Mouse (Mus musculus): Measurements from ENCODE around the gene Cracr2a.
A peak's percentile ranks its signal among the peaks of the same experiment; 100 is the strongest.
"Not testable (repeated sequence)": the region's sequence is repeated elsewhere in the genome, so short reads cannot be mapped to it uniquely, and the experiment has no call there.

Gene Cracr2a

GRCm38 (mm10) chr6:127561231-127562020 is at the start of gene Cracr2a:
Cracr2a (plus strand) TSS chr6:127561338.
- peak; percentile 79 to 90 for DNase-seq (ENCODE audit: low spot score in 2 of 2)

GRCm38 (mm10) chr6:127513776-127514175 is 47.4 kb upstream of the Cracr2a start:
- not testable (repeated sequence) for DNase-seq (ENCODE audit: low spot score in 2 of 2)

GRCm38 (mm10) chr6:127521176-127521575 is 40.0 kb upstream of the Cracr2a start:
- DNase-seq (ENCODE audit: low spot score in 2 of 2) = no peak

GRCm38 (mm10) chr6:127522326-127522725 is 38.8 kb upstream of the Cracr2a start:
- DNase-seq (ENCODE audit: low spot score in 2 of 2) = no peak

- DNase-seq (ENCODE audit: low spot score in 2 of 2) = peak; percentile 70 to 86
Measured at GRCm38 (mm10) chr6:127524442-127524841, 36.7 kb upstream of the Cracr2a start.

- DNase-seq (ENCODE audit: low spot score in 2 of 2) = no peak
Measured at GRCm38 (mm10) chr6:127528625-127529024, 32.5 kb upstream of the Cracr2a start.

- peak; percentile 74 to 81 for DNase-seq (ENCODE audit: low spot score in 2 of 2)
Measured at GRCm38 (mm10) chr6:127529451-127529850, 31.7 kb upstream of the Cracr2a start.

GRCm38 (mm10) chr6:127530206-127530605 is 30.9 kb upstream of the Cracr2a start:
- DNase-seq (ENCODE audit: low spot score in 2 of 2) = no peak

GRCm38 (mm10) chr6:127531412-127532205 is 29.5 kb upstream of the Cracr2a start:
- DNase-seq (ENCODE audit: low spot score in 2 of 2) = no peak

GRCm38 (mm10) chr6:127532304-127532703 is 28.8 kb upstream of the Cracr2a start:
- DNase-seq (ENCODE audit: low spot score in 2 of 2) = no peak

GRCm38 (mm10) chr6:127533766-127534165 is 27.4 kb upstream of the Cracr2a start:
- DNase-seq (ENCODE audit: low spot score in 2 of 2) = no peak

GRCm38 (mm10) chr6:127537035-127537434 is 24.1 kb upstream of the Cracr2a start:
- DNase-seq (ENCODE audit: low spot score in 2 of 2) = no peak

- DNase-seq (ENCODE audit: low spot score in 2 of 2) = no peak
Measured at GRCm38 (mm10) chr6:127538118-127538517, 23.0 kb upstream of the Cracr2a start.

- no peak for DNase-seq (ENCODE audit: low spot score in 2 of 2)
Measured at GRCm38 (mm10) chr6:127539226-127539625, 21.9 kb upstream of the Cracr2a start.

- DNase-seq (ENCODE audit: low spot score in 2 of 2) = no peak
Measured at GRCm38 (mm10) chr6:127539659-127540058, 21.5 kb upstream of the Cracr2a start.

GRCm38 (mm10) chr6:127540517-127540916 is 20.6 kb upstream of the Cracr2a start:
- no peak for DNase-seq (ENCODE audit: low spot score in 2 of 2)

GRCm38 (mm10) chr6:127541617-127542374 is 19.3 kb upstream of the Cracr2a start:
- DNase-seq (ENCODE audit: low spot score in 2 of 2) = peak in 1 of 2 experiments; percentile 38

- DNase-seq (ENCODE audit: low spot score in 2 of 2) = no peak
Measured at GRCm38 (mm10) chr6:127546676-127547075, 14.5 kb upstream of the Cracr2a start.

- no peak for DNase-seq (ENCODE audit: low spot score in 2 of 2)
Measured at GRCm38 (mm10) chr6:127552940-127553339, 8.2 kb upstream of the Cracr2a start.

GRCm38 (mm10) chr6:127555553-127555952 is 5.6 kb upstream of the Cracr2a start:
- no peak for DNase-seq (ENCODE audit: low spot score in 2 of 2)

GRCm38 (mm10) chr6:127560872-127561230 is 287 bp upstream of the Cracr2a start:
- no peak for DNase-seq (ENCODE audit: low spot score in 2 of 2)

GRCm38 (mm10) chr6:127563511-127563910 is 2.4 kb downstream of the Cracr2a start:
- no peak for DNase-seq (ENCODE audit: low spot score in 2 of 2)
